Mouse (Mus musculus) lung, postnatal 36 days (tissue): ENCODE measurements around the gene Bpifa6.

Experiments
- DNase-seq: peaks from one replicate; pipeline ENCODE4 v3.0.0; 2022; ENCODE audit warnings: mixed read lengths

The Bpifa6 gene

DNA sequence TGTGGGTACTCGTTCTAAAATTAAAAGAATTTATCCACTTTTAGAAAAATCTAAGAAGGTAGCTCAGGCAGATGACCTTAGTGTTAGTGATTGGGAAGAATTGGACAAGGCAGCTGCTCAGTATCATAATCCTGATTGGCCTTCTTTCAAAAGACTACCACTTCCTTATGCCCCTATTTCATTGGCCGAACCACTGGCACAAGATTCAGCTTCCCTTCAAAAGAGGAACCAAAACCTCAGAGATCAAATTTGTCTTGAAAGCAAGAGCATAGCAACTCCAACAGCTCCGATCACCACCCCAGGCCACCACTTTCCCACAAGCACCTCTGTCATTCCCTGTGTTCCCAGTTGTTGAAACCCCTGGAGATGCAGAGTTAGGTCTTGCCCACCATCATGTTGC is 70.0 kb downstream of the Bpifa6 start:
- no peak for DNase-seq
